Mouse (Mus musculus) left cerebral cortex, postnatal 10 days (tissue): ENCODE data around the gene Pkd2l1. TPM values are rescaled to one million over a fixed set of nuclear protein-coding genes. Genes with fewer than 3 reads are reported as not detected.
"Not testable (repeated sequence)": the region's sequence is repeated elsewhere in the genome, so short reads cannot be mapped to it uniquely, and the experiment has no call there.

ENCODE experiments used
- DNase-seq, 2 experiments: peaks; one replicate each; pipeline ENCODE4 v3.0.0; 2021 to 2022; ENCODE audit warnings: low spot score in 2 of 2, mixed read lengths in 1 of 2; ENCODE audit errors: extremely low spot score in 1 of 2
- intact Hi-C: fragments of 180-260 bp; cut with DNase I; formaldehyde crosslinking; loops from one replicate; pipeline ENCODE4 v1.15.1; 2025
- total RNA-seq, 2 experiments: library from RNA; stranded (reverse); gene quantifications; 2 replicates each; pipeline ENCODE4 v1.2.3; 2021

Gene Pkd2l1
- total RNA-seq, 2 experiments from 2014 or later, result not detected

DNA sequence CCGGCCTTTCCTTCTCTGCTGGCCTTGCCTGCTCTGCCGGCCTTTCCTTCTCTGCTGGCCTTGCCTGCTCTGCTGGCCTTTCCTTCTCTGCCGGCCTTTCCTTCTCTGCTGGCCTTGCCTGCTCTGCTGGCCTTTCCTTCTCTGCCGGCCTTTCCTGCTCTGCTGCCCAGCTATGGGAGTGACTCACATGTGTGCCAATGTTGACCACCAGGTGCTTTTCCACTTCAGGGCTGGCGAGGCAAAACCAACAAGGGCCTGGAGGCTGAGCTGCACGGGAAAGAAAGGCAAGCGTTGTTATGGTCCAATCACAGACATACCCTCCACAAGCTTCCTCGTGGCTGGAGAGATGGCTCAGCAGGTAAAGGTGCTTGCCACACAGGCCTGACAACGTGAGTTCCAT is 71.6 kb downstream of the Pkd2l1 start:
- intact Hi-C loops, result loop anchor here (5.0 kb wide), 1 partner anchor 33 kb away; no protein-coding TSS in a partner anchor
- DNase-seq, result not testable (repeated sequence)

- intact Hi-C loops, result no loop called here
- DNase-seq, result no peak
These were observed 74.4 kb downstream of the Pkd2l1 start for GRCm38 (mm10) chr19:44117793-44118192.

GRCm38 (mm10) chr19:44111706-44112105 is 80.5 kb downstream of the Pkd2l1 start:
- no peak for DNase-seq
- intact Hi-C loops, result no loop called here

DNA sequence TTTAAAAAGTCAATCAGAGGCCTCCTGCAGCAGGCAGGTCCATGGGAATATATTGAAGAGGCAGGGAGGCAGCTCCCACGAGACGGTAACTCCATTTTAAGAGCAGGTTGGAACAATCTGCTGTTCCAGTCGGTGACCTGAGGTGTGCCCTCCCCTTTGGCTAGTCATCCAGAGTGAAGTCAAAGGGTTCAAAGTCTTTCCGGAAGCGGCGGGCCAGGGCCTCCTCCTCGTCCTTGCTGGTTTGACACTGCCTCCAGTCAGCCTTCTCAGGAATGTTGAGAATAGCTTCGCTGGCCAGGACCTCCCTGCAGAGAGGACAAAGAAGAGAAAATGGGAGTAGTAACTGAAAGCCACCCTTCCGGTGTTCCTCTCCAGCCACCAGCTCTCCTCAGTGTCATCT is 81.9 kb downstream of the Pkd2l1 start:
- DNase-seq, result no peak
- intact Hi-C loops, result no loop called here

GRCm38 (mm10) chr19:44108996-44109395 is 83.2 kb downstream of the Pkd2l1 start:
- DNase-seq, result no peak
- intact Hi-C loops, result no loop called here

DNA sequence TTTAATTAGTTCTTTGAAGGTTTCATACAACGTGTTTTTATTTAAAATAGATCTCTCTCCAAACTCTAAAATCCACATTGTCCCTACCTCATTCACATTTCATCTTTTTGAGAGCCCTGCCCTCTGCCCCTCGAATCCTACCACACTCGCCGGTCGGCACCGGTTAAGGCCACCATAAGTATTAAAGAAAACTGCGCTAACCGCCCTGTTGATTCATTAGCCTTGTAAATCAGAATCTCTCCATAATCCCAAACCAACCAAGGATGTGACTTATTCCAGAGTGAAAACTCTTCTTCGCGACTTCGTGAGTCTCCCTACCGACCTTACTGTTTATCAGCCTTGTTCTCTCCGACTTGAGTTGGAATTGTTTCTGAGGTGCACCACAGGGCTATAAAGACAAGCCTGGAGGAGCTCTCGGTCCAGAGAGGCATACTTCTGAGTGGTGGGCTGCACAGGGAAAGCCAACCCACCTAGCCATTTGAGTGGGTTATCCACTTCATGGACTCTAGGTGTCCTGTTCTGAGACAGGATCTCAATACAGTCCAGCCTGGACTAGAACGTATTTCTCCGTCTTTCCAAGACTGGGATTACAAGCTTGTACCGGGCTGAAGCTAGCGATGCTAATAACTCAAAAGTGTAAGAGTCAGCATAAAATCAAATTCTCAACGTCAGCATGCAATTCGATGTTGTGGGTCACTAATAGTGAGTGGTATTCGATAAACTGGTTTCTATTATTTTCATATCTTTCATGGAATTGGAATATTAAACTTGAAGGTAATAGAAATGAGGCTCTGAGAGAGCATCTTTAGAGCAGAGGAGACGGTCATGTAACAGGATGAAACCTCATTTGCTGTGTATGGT is 84.4 kb downstream of the Pkd2l1 start:
- intact Hi-C loops, result no loop called here

DNA sequence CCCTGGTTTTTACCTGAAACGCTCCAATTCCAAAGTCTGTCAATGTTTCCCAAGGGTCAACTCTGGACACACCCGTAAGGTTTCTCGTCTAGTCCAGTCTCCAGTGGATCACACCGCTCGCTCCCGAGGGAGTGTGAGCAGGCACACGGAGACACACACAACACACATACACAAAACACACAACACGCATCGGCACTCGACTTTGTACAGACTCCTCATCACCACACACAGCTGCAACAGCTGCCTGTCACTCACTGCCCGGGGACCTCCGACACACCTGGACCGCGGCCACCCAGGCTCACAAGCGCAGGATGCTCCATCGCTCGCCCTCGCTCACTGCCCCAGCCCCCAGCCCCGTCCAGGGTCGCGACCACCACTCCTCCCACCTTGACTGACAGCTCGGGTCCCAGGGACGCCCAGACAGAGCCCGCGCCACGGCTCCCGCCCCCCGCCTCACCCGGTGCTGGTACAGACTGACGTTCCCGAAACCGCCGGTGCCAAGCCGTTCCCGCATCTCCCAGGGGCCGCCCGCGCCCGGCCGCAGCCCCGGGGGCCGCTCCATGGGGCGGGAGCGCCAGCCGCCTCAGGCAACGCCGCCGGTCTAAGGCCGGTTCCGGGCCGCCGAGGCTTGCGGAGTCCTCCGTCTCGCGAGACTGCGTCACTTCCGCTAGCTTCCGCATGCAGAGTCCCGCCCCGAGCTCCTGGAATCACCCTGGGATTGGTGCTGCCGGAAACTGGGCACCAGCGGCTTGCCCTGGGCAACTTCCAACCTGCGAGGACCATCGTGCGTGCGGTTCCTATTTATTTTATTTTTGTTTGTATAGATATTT is 85.2 kb downstream of the Pkd2l1 start, which contains the start of gene Chuk:
TSS of gene Chuk (minus strand) at position 650 of the 830 bp plus-strand sequence.
- intact Hi-C loops, result no loop called here
- peak; percentile 92 to 97 for DNase-seq

More for the DNA sequence above, 84.4 kb downstream of the Pkd2l1 start:
- no peak for DNase-seq

- DNase-seq, result no peak
- intact Hi-C loops, result no loop called here
These were observed 87.8 kb downstream of the Pkd2l1 start for GRCm38 (mm10) chr19:44104393-44104792.

DNA sequence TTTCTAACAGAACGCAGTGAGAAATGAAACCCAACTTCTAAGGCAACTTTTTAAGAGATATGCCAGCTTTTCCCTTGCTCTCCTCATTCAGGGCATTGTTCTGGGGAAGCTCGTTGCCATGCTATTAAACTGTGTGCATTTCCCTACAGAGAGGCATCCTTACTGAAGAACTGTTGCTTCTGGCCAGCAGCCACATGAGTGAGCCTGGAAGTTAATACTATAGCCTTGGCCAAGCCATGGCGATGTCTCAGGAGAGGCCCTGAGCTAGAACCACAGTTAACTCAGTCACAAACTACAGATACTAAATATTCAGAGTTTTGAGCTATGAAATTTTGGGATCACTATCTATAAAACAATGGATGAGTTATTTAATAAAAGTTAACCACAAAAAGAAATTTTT is 89.2 kb downstream of the Pkd2l1 start:
- no peak for DNase-seq
- intact Hi-C loops, result no loop called here

- DNase-seq, result no peak
- intact Hi-C loops, result no loop called here
These were observed 91.4 kb downstream of the Pkd2l1 start for GRCm38 (mm10) chr19:44100840-44101239.

Other genes starting within 250 kb of the Pkd2l1 start
- gene Cpn1, start 205.9 kb downstream of the Pkd2l1 start, total RNA-seq, result under 1 TPM; 0.21 to 0.24 TPM
- gene Cyp2c23, start 163.2 kb downstream of the Pkd2l1 start, total RNA-seq, result under 1 TPM in 1 of 2 experiments, not detected in 1; 0.28 TPM
- 10 to 100 TPM; 22.8 to 26.4 TPM for gene Erlin1, start 122.7 kb downstream of the Pkd2l1 start, total RNA-seq
- gene Chuk, start 85.0 kb downstream of the Pkd2l1 start, total RNA-seq, result 10 to 100 TPM; 46.7 to 49.6 TPM
- 10 to 100 TPM; 17.6 to 18.2 TPM for gene Cwf19l1, start 56.6 kb downstream of the Pkd2l1 start, total RNA-seq
- gene Bloc1s2, start 46.0 kb downstream of the Pkd2l1 start, total RNA-seq, result 10 to 100 TPM; 81.9 to 85.7 TPM
- gene Scd3, start 10.8 kb upstream of the Pkd2l1 start, total RNA-seq, result 1 to 10 TPM; 1.3 to 1.5 TPM
- 100 to 1,000 TPM; 603 to 619 TPM for gene Scd2, start 101.2 kb upstream of the Pkd2l1 start, total RNA-seq
- gene Scd4, start 140.7 kb upstream of the Pkd2l1 start, total RNA-seq, result 1 to 10 TPM; 1.5 to 2.4 TPM
- gene Scd1, start 215.4 kb upstream of the Pkd2l1 start, total RNA-seq, result 100 to 1,000 TPM; 126 to 130 TPM